Mouse (Mus musculus) CD8-positive naive resting alpha-beta T cell, adult 2 months (primary cell): ENCODE measurements around the gene Srms.
"Not testable (repeated sequence)": the region's sequence is repeated elsewhere in the genome, so short reads cannot be mapped to it uniquely, and the experiment has no call there.

Experiments
- DNase-seq, 2 experiments: peaks; one replicate each; pipeline ENCODE4 v3.0.0; 2022; ENCODE audit warnings: low read depth in 2 of 2, low spot score in 2 of 2

Gene Srms

GRCm38 (mm10) chr2:181220361-181220760, 7.4 kb upstream of the Srms start:
- DNase-seq, result peak in 1 of 2 experiments; percentile 12

DNA sequence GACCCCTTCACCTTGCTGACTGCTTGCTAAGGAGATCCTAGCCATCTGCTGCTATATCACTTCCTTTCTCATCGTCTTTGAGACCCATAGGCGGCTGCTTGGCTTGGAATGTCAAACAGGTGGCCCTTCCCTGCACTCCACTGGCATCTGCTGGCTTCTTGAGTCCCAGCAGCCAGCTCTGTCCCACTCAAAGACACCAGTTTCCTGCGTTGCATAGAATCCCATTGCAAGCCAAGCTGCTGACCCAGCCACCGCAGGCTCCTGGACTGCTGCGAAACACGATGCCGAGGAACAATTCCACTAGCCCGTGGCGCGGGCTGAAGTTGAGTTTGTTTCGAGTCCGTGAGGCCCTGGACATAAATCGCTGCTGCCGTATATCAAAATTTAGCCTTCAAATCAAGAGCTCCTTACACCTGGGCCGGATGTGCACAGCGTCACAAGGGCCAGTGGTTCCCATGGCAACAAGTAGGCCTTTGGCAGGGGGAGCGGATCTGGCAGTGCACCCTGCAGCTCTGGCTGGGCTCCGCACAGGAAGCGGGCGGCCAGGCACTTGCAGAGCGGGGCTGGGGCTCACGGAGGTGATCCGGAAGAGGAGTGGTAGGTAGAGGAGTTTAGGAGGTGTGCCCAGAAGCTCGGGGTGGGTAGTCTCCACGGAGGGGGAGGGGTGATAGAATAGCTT, 6.7 kb upstream of the Srms start, which contains the start of gene Fndc11:
Gene Fndc11 (plus strand): TSS at position 476 of the 679 bp plus-strand sequence.
- peak; percentile 89 to 90 for DNase-seq

DNA sequence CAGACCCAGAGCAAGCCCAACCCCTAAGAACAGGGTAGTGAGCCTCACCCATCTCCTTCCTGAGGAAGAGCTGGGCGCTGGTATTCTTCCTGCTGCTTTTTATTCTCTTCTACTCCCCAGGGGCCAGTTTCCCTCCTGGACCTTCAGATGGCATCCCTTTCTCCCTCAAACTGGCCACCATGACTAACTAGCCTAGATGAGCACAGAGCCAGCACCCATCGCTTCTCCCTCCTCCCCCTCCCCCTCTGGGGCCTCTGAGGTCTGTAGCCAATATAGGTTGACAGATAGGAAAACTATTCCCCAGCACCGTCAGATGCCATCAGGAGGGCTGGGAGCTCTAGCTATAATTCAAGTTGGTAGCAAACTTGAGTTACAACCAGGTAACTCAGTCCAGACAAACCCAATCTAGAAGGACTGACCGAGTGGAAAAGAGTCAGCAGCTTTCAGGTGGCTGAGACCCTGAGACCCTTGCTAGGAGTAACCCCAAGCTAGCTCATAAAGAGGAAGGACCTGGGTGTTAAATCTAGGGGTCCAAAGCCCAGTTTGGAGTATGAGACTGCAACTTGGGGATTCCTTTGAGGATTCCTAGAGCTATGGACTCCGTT, 6.0 kb upstream of the Srms start:
- DNase-seq, result no peak

- no peak for DNase-seq
Observed at GRCm38 (mm10) chr2:181216037-181216436, 3.1 kb upstream of the Srms start.

GRCm38 (mm10) chr2:181212389-181213020, 480 bp downstream of the Srms start:
- DNase-seq, result peak in 1 of 2 experiments; percentile 15

DNA sequence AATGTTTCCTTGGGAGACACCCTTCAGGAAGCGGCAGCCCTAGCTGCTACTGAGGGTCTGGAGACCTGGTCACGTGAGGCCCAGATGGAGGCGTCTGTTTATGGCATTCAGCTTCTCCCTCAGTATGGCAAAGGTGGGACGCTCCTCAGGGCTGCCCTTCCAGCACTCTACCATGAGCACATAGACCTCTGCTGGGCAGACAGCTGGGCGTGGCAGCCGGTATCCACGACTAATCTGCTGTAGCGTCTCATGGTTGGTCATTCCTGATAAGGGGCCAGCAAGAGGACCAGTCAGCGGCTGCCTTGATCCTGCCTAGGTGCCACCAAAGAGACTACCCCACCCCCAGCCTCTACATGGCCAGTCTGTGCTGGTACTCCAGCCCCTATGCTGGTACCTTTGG, 6.9 kb downstream of the Srms start:
- DNase-seq, result no peak

- DNase-seq, result no peak
Observed at GRCm38 (mm10) chr2:181205678-181206077, 7.3 kb downstream of the Srms start.

- DNase-seq, result no peak
Observed at GRCm38 (mm10) chr2:181202886-181203285, 10.1 kb downstream of the Srms start.

GRCm38 (mm10) chr2:181202422-181202821, 10.6 kb downstream of the Srms start, which contains the start of gene Ptk6:
Gene Ptk6 (minus strand): TSS chr2:181202789.
- no peak for DNase-seq

- no peak for DNase-seq
Observed at GRCm38 (mm10) chr2:181201606-181202005, 11.4 kb downstream of the Srms start.

- DNase-seq, result no peak
Observed at GRCm38 (mm10) chr2:181196628-181197300, 16.2 kb downstream of the Srms start.

DNA sequence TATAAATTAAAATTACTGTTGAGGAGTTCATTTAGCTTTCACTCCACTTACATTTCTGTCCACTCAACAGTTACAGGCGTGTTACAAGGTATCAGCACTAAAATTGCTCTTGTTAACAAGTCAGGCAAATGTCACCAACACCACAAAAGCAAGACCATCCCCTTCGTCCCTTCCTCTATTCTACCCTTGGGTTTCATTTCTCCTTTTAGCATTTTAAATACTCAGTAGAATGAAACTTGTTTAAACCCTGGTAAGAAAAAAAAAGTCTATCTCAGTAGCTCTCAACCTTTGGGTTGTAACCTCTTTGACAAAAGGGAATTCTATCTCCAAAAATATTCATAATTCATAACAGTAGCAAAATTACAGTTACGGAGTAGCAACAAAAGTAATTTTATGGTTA, 19.9 kb downstream of the Srms start:
- DNase-seq, result no peak

DNA sequence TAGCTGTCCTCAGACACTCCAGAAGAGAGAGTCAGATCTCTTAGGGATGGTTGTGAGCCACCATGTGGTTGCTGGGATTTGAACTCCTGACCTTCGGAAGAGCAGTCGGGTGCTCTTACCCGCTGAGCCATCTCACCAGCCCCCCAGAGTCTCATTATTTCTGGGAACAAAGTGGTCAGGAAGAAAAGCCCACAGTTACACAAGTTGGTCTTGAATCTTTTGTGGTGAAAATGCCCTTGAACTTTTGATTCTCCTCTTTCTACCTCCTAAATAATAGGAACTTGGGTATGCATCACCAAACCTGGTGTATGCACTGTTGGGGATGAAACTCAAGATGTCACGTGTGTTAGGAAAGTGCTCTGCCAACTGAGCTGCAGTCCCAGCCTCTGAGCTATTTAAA, 21.0 kb downstream of the Srms start:
- DNase-seq, result no peak

- DNase-seq, result not testable (repeated sequence)
Observed at GRCm38 (mm10) chr2:181191385-181191784, 21.6 kb downstream of the Srms start.

- DNase-seq, result no peak
Observed at GRCm38 (mm10) chr2:181189321-181189720, 23.7 kb downstream of the Srms start.

GRCm38 (mm10) chr2:181188681-181189080, 24.3 kb downstream of the Srms start:
- peak; percentile 3 to 4 for DNase-seq

DNA sequence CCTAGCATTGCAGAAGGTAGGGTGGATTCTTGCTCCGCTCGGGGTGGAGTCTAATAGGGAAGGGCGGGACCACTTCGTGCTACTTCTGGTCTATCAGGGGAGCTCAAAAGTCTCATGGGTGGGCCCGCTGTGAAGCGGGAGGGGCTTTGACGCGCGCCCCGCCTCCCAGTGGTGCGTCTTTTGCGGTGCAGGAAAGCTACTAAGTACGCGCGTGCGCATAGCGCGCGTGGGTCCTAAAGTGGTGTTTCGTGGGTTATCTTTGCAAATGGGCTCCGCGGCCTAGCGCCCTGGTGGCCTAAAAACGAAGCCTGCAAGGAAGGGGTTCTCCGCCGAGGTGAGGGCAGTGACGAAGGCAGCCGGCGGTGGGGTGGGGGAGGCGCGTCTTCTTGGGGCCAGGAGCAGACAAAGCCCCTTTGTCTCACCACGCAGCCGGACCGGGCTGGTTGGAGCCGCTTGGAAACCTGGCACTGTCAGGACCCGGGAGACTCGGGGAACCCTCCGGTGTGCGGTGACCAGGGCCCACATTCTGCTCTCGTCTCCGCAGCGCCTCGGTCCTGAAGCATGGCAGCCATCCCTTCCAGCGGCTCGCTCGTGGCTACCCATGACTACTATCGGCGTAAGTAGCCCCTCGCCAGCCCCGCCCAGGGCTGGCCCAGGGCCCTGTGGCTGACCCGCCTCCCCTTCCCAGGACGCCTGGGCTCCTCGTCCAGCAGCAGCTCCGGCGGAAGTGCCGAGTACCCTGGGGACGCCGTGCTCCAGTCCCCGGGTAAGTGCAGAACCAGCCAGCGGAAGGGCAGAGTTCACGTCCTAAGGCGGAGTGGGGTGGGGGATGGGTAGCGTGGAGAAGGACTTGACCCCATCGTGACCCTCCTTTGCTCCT, 25.6 kb downstream of the Srms start, which contains the start of gene Ppdpf:
Gene Ppdpf (plus strand): TSS at position 127 of the 880 bp plus-strand sequence.
- DNase-seq, result peak; percentile 96 to 97

DNA sequence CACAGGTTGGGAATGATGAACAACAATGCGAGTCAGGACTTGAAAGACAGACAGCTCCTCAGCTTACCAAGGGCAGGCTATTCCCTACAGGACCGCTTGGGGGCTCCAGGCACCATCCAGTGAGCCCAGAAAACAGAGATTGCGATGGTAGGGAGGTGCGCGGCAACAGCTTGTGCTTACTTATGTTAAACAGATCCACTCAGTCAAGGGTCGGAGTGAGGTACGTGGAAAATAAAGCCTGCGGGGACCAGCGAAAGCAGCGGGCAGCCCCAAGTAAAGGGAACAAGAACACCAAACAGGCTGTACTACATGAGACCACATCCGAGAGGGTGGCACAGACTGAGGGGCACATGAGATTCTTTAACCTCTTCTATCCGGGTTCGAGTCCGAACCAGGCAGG, 26.4 kb downstream of the Srms start:
- peak; percentile 80 to 88 for DNase-seq

DNA sequence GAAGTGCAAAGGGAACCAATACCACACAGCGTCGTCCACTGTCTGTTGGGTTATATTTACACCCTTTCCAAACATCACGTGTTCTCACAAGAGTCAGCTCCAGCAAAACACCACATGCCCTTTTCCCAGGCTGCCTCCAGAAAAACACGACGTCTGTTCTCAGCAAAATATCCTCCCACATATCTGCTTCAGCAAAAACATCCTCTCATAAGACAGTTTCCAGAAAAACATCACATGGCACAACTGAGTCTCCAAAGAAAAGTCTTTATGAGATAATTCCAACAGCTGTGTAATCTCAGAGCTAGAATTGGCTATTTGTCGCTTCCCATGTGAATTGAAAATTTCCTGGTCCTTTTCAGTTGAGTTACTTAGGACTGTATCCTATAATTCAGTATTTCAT, 32.1 kb downstream of the Srms start:
- no peak for DNase-seq

DNA sequence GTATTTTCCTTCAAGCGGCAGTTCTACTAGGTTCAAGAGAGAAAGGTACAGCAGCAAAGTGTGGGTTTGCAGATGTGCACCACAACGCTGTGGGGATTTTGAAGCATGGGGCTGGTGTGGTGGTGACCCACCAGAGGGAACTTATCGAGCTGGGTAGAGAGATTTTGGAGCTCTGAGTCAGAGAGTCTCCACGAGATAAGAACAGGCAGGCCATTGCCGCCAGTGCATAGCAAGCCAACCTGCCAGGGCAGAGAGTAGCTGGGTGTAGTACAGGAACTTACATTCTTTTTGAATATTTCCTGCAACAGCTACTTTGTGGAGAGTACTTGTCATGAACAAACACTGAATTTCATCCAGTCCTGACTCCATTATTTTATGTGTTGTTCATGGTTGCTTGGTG, 34.5 kb downstream of the Srms start:
- DNase-seq, result no peak

- DNase-seq, result no peak
Observed at GRCm38 (mm10) chr2:181178015-181178414, 35.0 kb downstream of the Srms start.
